Mouse (Mus musculus) frontal cortex, adult 2 months (tissue): ENCODE results near the gene Arid3b. TPM values are rescaled to one million over a fixed set of nuclear protein-coding genes. Genes with fewer than 3 reads are reported as not detected.
"Not testable (repeated sequence)": the region's sequence is repeated elsewhere in the genome, so short reads cannot be mapped to it uniquely, and the experiment has no call there.

Experiments used
- DNase-seq, 2 experiments: peaks; one replicate each; pipeline ENCODE4 v3.0.0; 2022; ENCODE audit warnings: low spot score in 1 of 2; ENCODE audit errors: extremely low spot score in 1 of 2
- polyA plus RNA-seq: library from polyadenylated mRNA; depleted of rRNA; stranded (reverse); fragments of >200 nt; gene quantifications from 2 replicates; pipeline ENCODE4 v1.2.3, GENCODE M21; 2012; rRNA removed

The Arid3b gene
- polyA plus RNA-seq: 6.9 and 8.2 TPM in 2 replicates

- peak; percentile 90 to 95 for DNase-seq
Measured at GRCm38 (mm10) chr9:57836581-57837170, at the start of gene Arid3b. TSS of gene Arid3b (minus strand) at chr9:57836793.

GRCm38 (mm10) chr9:57883413-57883812 lies 46.8 kb upstream of the Arid3b start:
- DNase-seq: no peak

GRCm38 (mm10) chr9:57881781-57882180 lies 45.2 kb upstream of the Arid3b start:
- DNase-seq: not testable (repeated sequence)

GRCm38 (mm10) chr9:57880278-57880677 lies 43.7 kb upstream of the Arid3b start:
- DNase-seq: no peak

GRCm38 (mm10) chr9:57879213-57879612 lies 42.6 kb upstream of the Arid3b start:
- DNase-seq: no peak

GRCm38 (mm10) chr9:57874994-57875393 lies 38.4 kb upstream of the Arid3b start:
- DNase-seq: peak in 1 of 2 experiments; percentile 23

GRCm38 (mm10) chr9:57874134-57874533 lies 37.5 kb upstream of the Arid3b start:
- DNase-seq: no peak

GRCm38 (mm10) chr9:57870273-57870816 lies 33.8 kb upstream of the Arid3b start:
- no peak for DNase-seq

- DNase-seq: no peak
Measured at GRCm38 (mm10) chr9:57868767-57869166, 32.2 kb upstream of the Arid3b start.

- peak in 1 of 2 experiments; percentile 14 for DNase-seq
Measured at GRCm38 (mm10) chr9:57867880-57868279, 31.3 kb upstream of the Arid3b start.

- peak; percentile 45 to 69 for DNase-seq
Measured at GRCm38 (mm10) chr9:57867236-57867635, 30.6 kb upstream of the Arid3b start.

GRCm38 (mm10) chr9:57866530-57866929 lies 29.9 kb upstream of the Arid3b start:
- DNase-seq: peak; percentile 35 to 70

GRCm38 (mm10) chr9:57864336-57864735 lies 27.7 kb upstream of the Arid3b start:
- no peak for DNase-seq

GRCm38 (mm10) chr9:57861951-57862471 lies 25.4 kb upstream of the Arid3b start:
- DNase-seq: peak; percentile 63 to 81

- no peak for DNase-seq
Measured at GRCm38 (mm10) chr9:57856456-57856855, 19.9 kb upstream of the Arid3b start.

GRCm38 (mm10) chr9:57854280-57854679 lies 17.7 kb upstream of the Arid3b start:
- no peak for DNase-seq

GRCm38 (mm10) chr9:57839032-57839431 lies 2.4 kb upstream of the Arid3b start:
- DNase-seq: no peak

- no peak for DNase-seq
Measured at GRCm38 (mm10) chr9:57835841-57836514, 615 bp downstream of the Arid3b start.

GRCm38 (mm10) chr9:57834629-57835417 lies 1.8 kb downstream of the Arid3b start:
- no peak for DNase-seq

- no peak for DNase-seq
Measured at GRCm38 (mm10) chr9:57833762-57834471, 2.7 kb downstream of the Arid3b start.
